Mouse (Mus musculus) liver, embryonic 16.5 days (tissue): Measurements from ENCODE around the gene Gm10322. TPM values are rescaled to one million over a fixed set of nuclear protein-coding genes. Genes with fewer than 3 reads are reported as not detected.

Source experiments
- ATAC-seq: fragments of 200-750 bp; cut with Nextera tagmentation; 2 replicates; pipeline ENCODE4 v1.8.0; 2017; ENCODE audit warnings: low read depth, mild to moderate bottlenecking, moderate number of reproducible peaks, moderate library complexity
- H3K27ac ChIP-seq: fragments of 300-500 bp; sonication (generic); 2 replicates; pipeline ENCODE4 v1.5.1; 2014; ENCODE audit warnings: mild to moderate bottlenecking, low read length
- H3K27me3 ChIP-seq: fragments of 300-500 bp; sonication (generic); 2 replicates; pipeline ENCODE4 v1.6.1; 2014; ENCODE audit warnings: low read depth, low read length, mixed read lengths; ENCODE audit not compliant: control insufficient read depth, insufficient read depth
- H3K36me3 ChIP-seq: fragments of 300-500 bp; sonication (generic); 2 replicates; pipeline ENCODE4 v1.6.1; 2014; ENCODE audit warnings: mild to moderate bottlenecking; ENCODE audit not compliant: control insufficient read depth, insufficient read depth
- H3K4me1 ChIP-seq: fragments of 300-500 bp; sonication (generic); 2 replicates; pipeline ENCODE4 v1.6.1; 2014; ENCODE audit warnings: low read depth, low read length, mixed read lengths; ENCODE audit not compliant: control insufficient read depth
- H3K4me2 ChIP-seq: fragments of 300-500 bp; sonication (generic); 2 replicates; pipeline ENCODE4 v1.6.1; 2014; ENCODE audit warnings: low read depth, low read length, mixed read lengths
- H3K4me3 ChIP-seq: fragments of 300-500 bp; sonication (generic); 2 replicates; pipeline ENCODE4 v1.5.1; 2014; ENCODE audit warnings: low read depth, mild to moderate bottlenecking, low read length
- H3K9ac ChIP-seq: fragments of 300-500 bp; sonication (generic); 2 replicates; pipeline ENCODE4 v1.6.1; 2014; ENCODE audit warnings: low read depth, low read length
- H3K9me3 ChIP-seq: fragments of 300-500 bp; sonication (generic); replicated peaks from 2 replicates; pipeline ENCODE4 v1.6.1; 2016; ENCODE audit warnings: low read length; ENCODE audit not compliant: control insufficient read depth
- WGBS: fragments of 180-500 bp; shearing (Covaris S2); extraction: QIAGEN DNeasy Blood & Tissue Kit; methylation state at CpG from one replicate; pipeline ENCODE4 v1.1.7; 2014; ENCODE audit not compliant: insufficient replicate concordance; 5-methylcytosine and 5-hydroxymethylcytosine counted together
- polyA plus RNA-seq: library from polyadenylated mRNA; unstranded; fragments of >200 nt; fragmentation: Nextera tagmentation; extraction: Ambion mirVana; gene quantifications from 2 replicates; pipeline ENCODE4 v1.2.1, GENCODE M21; 2015

The Gm10322 gene
- not detected in 2 replicates for polyA plus RNA-seq

DNA sequence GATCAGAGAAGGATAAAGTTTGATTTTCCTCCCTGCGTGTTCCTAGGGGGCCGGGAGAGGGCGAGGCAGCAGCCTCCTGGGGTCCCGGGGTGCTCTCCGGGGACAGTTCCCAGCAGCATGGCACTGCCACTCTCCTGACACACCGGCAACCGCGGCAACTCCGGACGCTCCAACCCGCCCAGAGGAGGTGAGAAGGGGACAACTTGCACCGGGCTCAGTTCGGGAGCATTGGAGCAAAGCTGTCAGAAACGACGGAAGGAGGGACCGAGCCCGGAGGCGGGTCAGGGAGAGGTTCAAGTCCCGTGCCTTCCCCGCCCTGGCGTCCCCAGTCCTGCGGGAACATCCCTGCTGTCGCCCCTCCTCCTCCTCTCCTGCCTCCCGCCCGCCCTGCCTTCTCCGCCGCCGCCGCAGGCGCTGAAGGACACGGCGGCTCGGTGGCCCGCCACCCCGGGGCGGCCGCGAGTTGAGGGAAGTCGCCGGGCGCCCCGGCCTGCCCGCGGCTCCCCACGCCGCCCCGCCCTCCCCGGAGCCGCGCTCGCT lies at the start of gene Gm10322:
TSS of gene Gm10322 (plus strand) at position 83 of the 540 bp plus-strand sequence.
- Histone ChIP-seq H3K36me3 (no peaks in the 10 kb centered on the region), H3K27ac (peak within 1 kb of the TSS; percentile 71), H3K9ac (peak within 1 kb of the TSS; percentile 87), H3K4me3 (peak within 1 kb of the TSS; percentile 82), H3K4me1 (peaks cover 11% of the 10 kb centered on the region), H3K9me3 (no peaks in the 10 kb centered on the region), H3K4me2 (peak within 1 kb of the TSS; percentile 92), H3K27me3 (no peaks in the 10 kb centered on the region)
- WGBS = under 1% methylated on average over 37 of the region's 51 CpGs
- peak; percentile 72 for ATAC-seq

DNA sequence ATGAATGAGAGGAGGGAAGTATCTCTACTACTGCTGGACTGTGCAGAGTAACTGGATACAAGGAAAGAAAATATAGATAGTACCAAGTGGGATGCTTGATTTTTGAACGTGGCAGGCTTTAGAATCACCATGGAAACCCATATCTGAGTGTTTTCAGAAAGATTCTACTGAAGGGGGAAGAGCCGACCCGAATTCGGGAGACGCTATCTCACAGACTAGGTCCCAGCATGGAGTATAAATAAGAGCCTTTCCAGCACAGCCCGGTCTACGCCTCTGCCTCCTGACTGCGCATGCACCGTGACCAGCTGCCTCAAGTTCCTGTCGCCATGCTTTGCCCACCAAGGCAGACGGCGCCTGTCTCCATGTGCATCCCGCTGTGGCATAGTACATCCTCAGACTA lies 48.9 kb upstream of the Gm10322 start:
- WGBS = 78% methylated on average over 13 of the region's 13 CpGs
- no peak for ATAC-seq
- Histone ChIP-seq H3K27ac (no peak overlapping the region), H3K27me3 (no peaks in the 10 kb centered on the region), H3K4me2 (no peak overlapping the region), H3K36me3 (no peaks in the 10 kb centered on the region), H3K4me1 (peaks cover 15% of the 10 kb centered on the region), H3K4me3 (no peak overlapping the region), H3K9me3 (no peaks in the 10 kb centered on the region), H3K9ac (no peak overlapping the region)

DNA sequence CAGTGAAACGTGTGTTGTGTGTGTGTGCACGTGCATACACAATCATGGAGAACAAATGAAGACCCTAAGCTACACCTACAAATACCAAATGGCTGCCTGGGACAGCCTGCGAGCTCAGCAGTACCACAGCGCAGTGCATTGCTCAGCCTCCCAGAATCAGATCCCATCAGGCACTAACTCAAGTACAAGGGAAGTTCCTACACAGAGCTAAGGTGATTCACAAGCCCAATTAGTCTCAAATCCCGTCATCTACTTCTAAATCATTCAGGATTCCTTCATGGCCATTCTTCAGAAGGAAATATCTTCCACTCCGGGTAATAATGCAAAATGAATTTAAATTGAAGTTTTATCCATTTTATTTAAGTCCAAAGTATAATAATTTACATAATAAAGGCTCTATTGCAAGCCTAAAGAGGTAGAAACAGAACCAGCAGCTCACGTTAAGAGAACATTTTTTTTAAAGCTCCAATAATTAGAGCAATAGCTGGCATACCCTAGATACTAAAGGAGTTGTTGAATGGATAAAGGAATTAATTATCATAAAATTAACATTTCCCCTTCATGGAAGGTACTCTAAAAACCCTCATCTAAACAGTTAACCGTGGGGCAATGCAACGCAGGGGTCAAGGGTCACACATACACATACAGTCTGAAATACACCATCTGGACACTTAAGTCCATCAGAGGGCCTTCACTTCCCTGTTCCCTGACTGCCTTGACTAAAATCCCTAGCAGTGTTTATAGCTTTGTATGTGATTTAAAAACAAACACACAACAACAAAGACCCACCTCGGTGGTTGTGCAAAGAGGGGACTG lies 47.0 kb upstream of the Gm10322 start:
- Histone ChIP-seq H3K27ac (no peak overlapping the region), H3K9me3 (no peaks in the 10 kb centered on the region), H3K27me3 (no peaks in the 10 kb centered on the region), H3K4me3 (no peak overlapping the region), H3K36me3 (no peaks in the 10 kb centered on the region), H3K4me2 (no peak overlapping the region), H3K9ac (no peak overlapping the region), H3K4me1 (peaks cover 18% of the 10 kb centered on the region)
- WGBS = 63% methylated on average over 10 of the region's 10 CpGs
- no peak for ATAC-seq

- 63% methylated on average over 1 of the region's 1 CpGs for WGBS
- Histone ChIP-seq H3K27ac (no peak overlapping the region), H3K4me3 (no peak overlapping the region), H3K4me2 (no peak overlapping the region), H3K4me1 (peaks cover 18% of the 10 kb centered on the region), H3K9ac (no peak overlapping the region), H3K36me3 (no peaks in the 10 kb centered on the region), H3K27me3 (no peaks in the 10 kb centered on the region), H3K9me3 (no peaks in the 10 kb centered on the region)
- no peak for ATAC-seq
Observed at GRCm38 (mm10) chr10:59569481-59569869, 46.4 kb upstream of the Gm10322 start.

DNA sequence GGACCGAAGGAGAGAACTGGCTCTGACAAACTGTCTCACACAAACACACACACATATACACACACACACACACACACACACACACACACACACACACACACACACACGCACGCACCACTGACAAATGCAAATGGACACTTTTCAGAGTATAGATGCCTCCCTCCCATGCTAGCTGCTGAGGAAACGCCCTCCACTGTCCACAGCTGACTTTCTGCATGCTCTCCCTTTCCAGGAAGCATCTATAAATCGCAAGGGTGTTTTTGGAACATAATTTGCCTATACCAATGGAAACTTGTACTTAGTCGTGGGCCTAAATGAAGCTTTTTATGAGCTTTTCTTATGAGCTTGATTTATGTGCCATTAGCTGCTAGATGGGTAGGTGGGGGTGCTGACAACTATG lies 45.5 kb upstream of the Gm10322 start:
- Histone ChIP-seq H3K9me3 (no peaks in the 10 kb centered on the region), H3K36me3 (no peaks in the 10 kb centered on the region), H3K4me2 (no peak overlapping the region), H3K9ac (no peak overlapping the region), H3K27me3 (no peaks in the 10 kb centered on the region), H3K27ac (no peak overlapping the region), H3K4me3 (no peak overlapping the region), H3K4me1 (peaks cover 18% of the 10 kb centered on the region)
- WGBS = 35% methylated on average over 6 of the region's 6 CpGs
- no peak for ATAC-seq

DNA sequence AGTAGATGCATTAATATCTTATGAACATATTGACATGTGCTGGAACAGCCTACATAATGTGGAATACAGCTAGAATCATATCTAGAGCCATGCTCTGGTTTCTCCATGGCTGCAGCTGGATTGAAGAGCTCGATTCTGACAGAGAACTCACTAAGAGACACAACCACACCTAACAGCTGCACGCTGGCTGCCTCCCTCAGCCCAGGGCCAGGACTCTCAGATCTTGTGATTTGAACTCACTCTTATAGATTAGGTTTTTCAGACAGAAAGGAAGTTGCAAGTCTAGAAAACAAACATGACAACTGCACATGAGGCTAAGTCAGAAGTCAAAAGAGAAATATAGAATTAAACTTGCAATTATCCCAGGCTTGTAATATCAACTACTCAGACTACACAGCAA lies 45.1 kb upstream of the Gm10322 start:
- no peaks in the 10 kb centered on the region for H3K9me3 ChIP-seq
- H3K36me3 ChIP-seq = no peaks in the 10 kb centered on the region
- no peak overlapping the region for H3K4me2 ChIP-seq
- H3K27me3 ChIP-seq = no peaks in the 10 kb centered on the region
- H3K9ac ChIP-seq = no peak overlapping the region
- ATAC-seq = no peak; the same call in 1 of the 2 replicates
- 15% methylated on average over 2 of the region's 2 CpGs for WGBS
- no peak overlapping the region; the same call in 1 of the 2 replicates for H3K27ac ChIP-seq
- peaks cover 18% of the 10 kb centered on the region for H3K4me1 ChIP-seq
- H3K4me3 ChIP-seq = no peak overlapping the region

GRCm38 (mm10) chr10:59571273-59571672 lies 44.6 kb upstream of the Gm10322 start:
- H3K27ac ChIP-seq = no peak overlapping the region; the same call in 1 of the 2 replicates
- no peak overlapping the region for H3K4me2 ChIP-seq
- H3K27me3 ChIP-seq = no peaks in the 10 kb centered on the region
- 13% methylated on average over 4 of the region's 4 CpGs for WGBS
- ATAC-seq = peak; percentile 78
- peaks cover 21% of the 10 kb centered on the region for H3K4me1 ChIP-seq
- no peak overlapping the region for H3K9ac ChIP-seq
- no peaks in the 10 kb centered on the region for H3K9me3 ChIP-seq
- no peaks in the 10 kb centered on the region for H3K36me3 ChIP-seq
- H3K4me3 ChIP-seq = no peak overlapping the region

DNA sequence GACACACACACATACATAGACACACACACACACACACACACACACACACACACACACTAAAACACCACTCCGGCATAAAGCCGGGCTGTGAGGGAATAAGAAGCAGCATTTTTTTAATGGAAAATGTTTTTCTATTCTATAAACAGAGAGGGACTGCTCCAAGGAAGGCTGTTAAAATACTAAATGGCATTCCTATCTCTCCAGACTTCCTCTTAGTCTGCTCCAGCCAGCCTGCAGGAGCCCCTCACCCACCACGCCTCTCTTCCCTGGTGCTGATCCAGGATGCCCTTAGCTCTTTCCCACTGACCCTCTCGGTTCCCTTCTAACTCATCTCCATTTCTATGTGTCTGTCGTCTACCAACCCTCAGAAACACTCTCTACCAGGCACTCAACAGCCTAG lies 43.9 kb upstream of the Gm10322 start:
- Histone ChIP-seq H3K27ac (no peak overlapping the region), H3K4me1 (peaks cover 23% of the 10 kb centered on the region), H3K4me2 (no peak overlapping the region), H3K36me3 (no peaks in the 10 kb centered on the region), H3K27me3 (no peaks in the 10 kb centered on the region), H3K9me3 (no peaks in the 10 kb centered on the region), H3K9ac (no peak overlapping the region), H3K4me3 (no peak overlapping the region)
- no peak for ATAC-seq
- 74% methylated on average over 5 of the region's 5 CpGs for WGBS

GRCm38 (mm10) chr10:59576305-59576704 lies 39.6 kb upstream of the Gm10322 start:
- H3K36me3 ChIP-seq = no peaks in the 10 kb centered on the region
- H3K9me3 ChIP-seq = no peaks in the 10 kb centered on the region
- ATAC-seq = no peak
- H3K27ac ChIP-seq = no peak overlapping the region
- H3K9ac ChIP-seq = no peak overlapping the region
- WGBS = 51% methylated on average over 5 of the region's 5 CpGs
- no peak overlapping the region for H3K4me2 ChIP-seq
- no peak overlapping the region for H3K4me3 ChIP-seq
- H3K27me3 ChIP-seq = no peaks in the 10 kb centered on the region
- H3K4me1 ChIP-seq = peaks cover 30% of the 10 kb centered on the region
